Mouse (Mus musculus): ENCODE measurements around the gene Stkld1. TPM values are rescaled to one million over a fixed set of nuclear protein-coding genes. Genes with fewer than 3 reads are reported as not detected.

Stkld1 gene
- total RNA-seq, 4 experiments from 2014 or later = not detected

GRCm38 (mm10) chr2:26963923-26964723 is 30.3 kb downstream of the Stkld1 start, which contains the start of gene Rexo4:
Rexo4 (minus strand) TSS chr2:26964386.
- DNase-seq (ENCODE audit: low spot score in 2 of 2) = peak; percentile 79 to 86

- DNase-seq (ENCODE audit: low spot score in 2 of 2) = no peak
These were observed 31.0 kb downstream of the Stkld1 start for GRCm38 (mm10) chr2:26964724-26965370.

- DNase-seq (ENCODE audit: low spot score in 2 of 2) = no peak
These were observed 33.4 kb downstream of the Stkld1 start for GRCm38 (mm10) chr2:26967262-26967661.

- no peak for DNase-seq (ENCODE audit: low spot score in 2 of 2)
These were observed 39.3 kb downstream of the Stkld1 start, which contains the start of gene Adamts13 for GRCm38 (mm10) chr2:26973116-26973515. Adamts13 (plus strand) TSS chr2:26973416.

- no peak for DNase-seq (ENCODE audit: low spot score in 2 of 2)
These were observed 40.1 kb downstream of the Stkld1 start for GRCm38 (mm10) chr2:26973960-26974359.

GRCm38 (mm10) chr2:26980361-26980760 is 46.5 kb downstream of the Stkld1 start:
- DNase-seq (ENCODE audit: low spot score in 2 of 2) = no peak

GRCm38 (mm10) chr2:26984179-26984578 is 50.3 kb downstream of the Stkld1 start:
- no peak for DNase-seq (ENCODE audit: low spot score in 2 of 2)

GRCm38 (mm10) chr2:26984640-26985039 is 50.8 kb downstream of the Stkld1 start:
- no peak for DNase-seq (ENCODE audit: low spot score in 2 of 2)

- DNase-seq (ENCODE audit: low spot score in 2 of 2) = no peak
These were observed 60.1 kb downstream of the Stkld1 start for GRCm38 (mm10) chr2:26993936-26994335.

GRCm38 (mm10) chr2:26997498-26997897 is 63.7 kb downstream of the Stkld1 start:
- no peak for DNase-seq (ENCODE audit: low spot score in 2 of 2)

GRCm38 (mm10) chr2:26997993-26998392 is 64.1 kb downstream of the Stkld1 start:
- no peak for DNase-seq (ENCODE audit: low spot score in 2 of 2)

Other genes with a start within 250 kb of the Stkld1 start
- not detected for gene Abo, start 69.1 kb upstream of the Stkld1 start, total RNA-seq (2022)
- gene Surf6, start 31.2 kb upstream of the Stkld1 start, total RNA-seq (2022) = 10 to 100 TPM in 3 of 4 experiments, 1 to 10 TPM in 1; 9.5 to 12.1 (median 11.6) TPM
- 10 to 100 TPM; 13.9 to 18.2 (median 14.5) TPM for gene Med22, start 23.4 kb upstream of the Stkld1 start, total RNA-seq (2022)
- 100 to 1,000 TPM; 250 to 326 (median 272) TPM for gene Rpl7a, start 23.3 kb upstream of the Stkld1 start, total RNA-seq (2022)
- 10 to 100 TPM in 3 of 4 experiments, 1 to 10 TPM in 1; 9.5 to 14.7 (median 13.0) TPM for gene Surf2, start 17.7 kb upstream of the Stkld1 start, total RNA-seq (2022)
- gene Surf1, start 17.5 kb upstream of the Stkld1 start, total RNA-seq (2022) = 10 to 100 TPM; 36.3 to 50.3 (median 43.0) TPM
- 10 to 100 TPM; 76.1 to 81.4 (median 79.4) TPM for gene Surf4, start 119 bp upstream of the Stkld1 start, total RNA-seq (2022)
- gene Rexo4, start 30.3 kb downstream of the Stkld1 start, total RNA-seq (2022) = 10 to 100 TPM; 11.0 to 15.8 (median 14.4) TPM
- not detected for gene Adamts13, start 39.4 kb downstream of the Stkld1 start, total RNA-seq (2022)
- 10 to 100 TPM; 38.2 to 45.6 (median 39.4) TPM for gene Cacfd1, start 75.9 kb downstream of the Stkld1 start, total RNA-seq (2022)
- under 1 TPM in 1 of 4 experiments, not detected in 3; 0.15 TPM for gene Slc2a6, start 94.0 kb downstream of the Stkld1 start, total RNA-seq (2022)
- under 1 TPM in 1 of 4 experiments, not detected in 3; 0.48 TPM for gene Mymk, start 138.1 kb downstream of the Stkld1 start, total RNA-seq (2022)
- gene Adamtsl2, start 145.3 kb downstream of the Stkld1 start, total RNA-seq (2022) = 1 to 10 TPM in 3 of 4 experiments, under 1 TPM in 1; 0.99 to 2.2 (median 1.5) TPM
- gene Fam163b, start 208.4 kb downstream of the Stkld1 start, total RNA-seq (2022) = under 1 TPM in 1 of 4 experiments, not detected in 3; 0.08 TPM
- not detected for gene Dbh, start 231.2 kb downstream of the Stkld1 start, total RNA-seq (2022)

Measured in gastrocnemius, adult 8-10 months (tissue).